12 mouse cellular contexts compared by ENCODE assay signal in the genomic region with DNA sequence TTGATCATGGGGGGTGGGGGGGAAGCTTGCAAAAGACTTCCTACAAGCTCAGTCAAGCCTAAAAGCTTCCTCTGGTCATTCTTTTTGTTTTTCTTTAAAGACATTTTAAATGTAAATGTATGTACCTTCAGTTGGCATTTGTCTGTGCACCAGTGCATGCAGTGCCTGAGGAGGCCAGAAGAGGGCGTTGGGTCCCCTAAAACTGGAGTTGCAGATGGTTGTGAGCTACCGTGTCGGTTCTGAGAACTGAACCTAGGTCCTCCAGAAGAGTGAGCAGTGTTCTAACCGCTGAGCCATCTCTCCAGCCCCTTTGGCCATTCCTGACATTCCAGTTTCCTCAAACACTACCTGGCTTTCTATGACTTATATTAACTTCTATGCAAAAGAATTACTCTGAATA. TPM values are rescaled to one million over a fixed set of nuclear protein-coding genes. Genes with fewer than 3 reads are reported as not detected.
DNase-seq lines count a peak whose midpoint lies in the region; ATAC-seq and TF ChIP-seq lines count a peak whose summit lies in the region.
"Had no signal": no experiment of that assay in that cellular context is flagged by ENCODE, and none has a peak within 500 bp of the region (broad histone marks: within the 10 kb centered on the region; RNA-seq: fewer than 3 reads in every experiment).

No protein-coding gene starts in this region.

- H3K36me3 ChIP-seq in forebrain, postnatal 0 days (ENCODE audit: insufficient read depth) = no peaks in the 10 kb centered on the region
- no peaks in the 10 kb centered on the region for H3K36me3 ChIP-seq in forebrain, embryonic 14.5 days (ENCODE audit: control insufficient read depth, insufficient read depth, low read length)
- H3K36me3 ChIP-seq in lung, embryonic 15.5 days = no peaks in the 10 kb centered on the region
- H3K36me3 ChIP-seq in MEL (ENCODE audit: control insufficient read depth in 1 of 2, insufficient read depth in 2 of 2, low read length in 2 of 2) = no peaks in the 10 kb centered on the region
- no peaks in the 10 kb centered on the region for H3K36me3 ChIP-seq in liver, postnatal 0 days (replicated peaks; ENCODE audit: insufficient read depth, low read length)
- H3K36me3 ChIP-seq: embryonic facial prominence, embryonic 13.5 days; limb, embryonic 15.5 days had no signal

- no peaks in the 10 kb centered on the region for H3K27me3 ChIP-seq in forebrain, postnatal 0 days (ENCODE audit: insufficient read depth, low read length)
- no peaks in the 10 kb centered on the region for H3K27me3 ChIP-seq in forebrain, embryonic 14.5 days (replicated peaks; ENCODE audit: control insufficient read depth, insufficient read depth, low read length)
- no peaks in the 10 kb centered on the region for H3K27me3 ChIP-seq in lung, embryonic 15.5 days
- peaks cover 10 to 13% of the 10 kb centered on the region in 2 experiments for H3K27me3 ChIP-seq in MEL (ENCODE audit: control insufficient read depth in 1 of 2, insufficient read depth in 2 of 2, low read length in 2 of 2)
- H3K27me3 ChIP-seq in liver, postnatal 0 days (ENCODE audit: insufficient read depth, low read length) = no peaks in the 10 kb centered on the region
- H3K27me3 ChIP-seq: embryonic facial prominence, embryonic 13.5 days; limb, embryonic 15.5 days had no signal

- 0 out of 2 replicates have a peak, but pooled peaks have one; percentile 18 for TF ChIP-seq CTCF in forebrain, postnatal 0 days (IDR thresholded peaks at IDR 0.05; ENCODE audit: low read depth)
- TF ChIP-seq CTCF in MEL (IDR thresholded peaks at IDR 0.05 in 2 of 3, conservative IDR thresholded peaks at IDR 0.05 in 1 of 3; ENCODE audit: control insufficient read depth in 1 of 3, insufficient read depth in 1 of 3, low read depth in 2 of 3, low read length in 3 of 3, poor library complexity in 1 of 3, severe bottlenecking in 1 of 3) = peak; percentile 50 to 59 (median 57)
- peak; percentile 55 for TF ChIP-seq CTCF in liver, postnatal 0 days (IDR thresholded peaks at IDR 0.05; ENCODE audit: low read depth)

- WGBS in forebrain, postnatal 0 days = 58% methylated on average over 4 of the region's 4 CpGs
- WGBS in forebrain, embryonic 14.5 days = 67% methylated on average over 4 of the region's 4 CpGs
- 57% methylated on average over 4 of the region's 4 CpGs for WGBS in lung, embryonic 15.5 days
- 63% methylated on average over 4 of the region's 4 CpGs for WGBS in liver, postnatal 0 days (ENCODE audit: insufficient replicate concordance)

- H3K27ac ChIP-seq in forebrain, postnatal 0 days (ENCODE audit: low read depth, low read length) = no peak overlapping the region
- no peak overlapping the region for H3K27ac ChIP-seq in forebrain, embryonic 14.5 days (ENCODE audit: low read depth, low read length)
- peak overlapping the region; percentile 75; the same call in 1 of the 2 replicates for H3K27ac ChIP-seq in lung, embryonic 15.5 days
- H3K27ac ChIP-seq in MEL (ENCODE audit: control insufficient read depth, low read depth, low read length) = no peak overlapping the region
- no peak overlapping the region for H3K27ac ChIP-seq in liver, postnatal 0 days (ENCODE audit: low read depth)
- H3K27ac ChIP-seq: embryonic facial prominence, embryonic 13.5 days; limb, embryonic 15.5 days had no signal

- H3K4me2 ChIP-seq in forebrain, postnatal 0 days (ENCODE audit: low read depth) = no peak overlapping the region
- H3K4me2 ChIP-seq in forebrain, embryonic 14.5 days (ENCODE audit: low read length) = no peak overlapping the region
- no peak overlapping the region for H3K4me2 ChIP-seq in lung, embryonic 15.5 days
- H3K4me2 ChIP-seq in liver, postnatal 0 days (ENCODE audit: low read depth, low read length) = no peak overlapping the region
- H3K4me2 ChIP-seq: embryonic facial prominence, embryonic 13.5 days; limb, embryonic 15.5 days had no signal

- H3K9me3 ChIP-seq in forebrain, postnatal 0 days (ENCODE audit: low read length) = no peaks in the 10 kb centered on the region
- H3K9me3 ChIP-seq in forebrain, embryonic 14.5 days (replicated peaks; ENCODE audit: control insufficient read depth, low read length) = no peaks in the 10 kb centered on the region
- no peaks in the 10 kb centered on the region for H3K9me3 ChIP-seq in lung, embryonic 15.5 days
- H3K9me3 ChIP-seq in MEL (replicated peaks; ENCODE audit: insufficient read depth, low read length) = no peaks in the 10 kb centered on the region
- no peaks in the 10 kb centered on the region; the same call in 1 of the 2 replicates for H3K9me3 ChIP-seq in liver, postnatal 0 days (ENCODE audit: low read length)
- H3K9me3 ChIP-seq: embryonic facial prominence, embryonic 13.5 days; limb, embryonic 15.5 days had no signal

- no peak for ATAC-seq in forebrain, postnatal 0 days
- no peak for ATAC-seq in forebrain, embryonic 14.5 days
- no peak for ATAC-seq in lung, embryonic 15.5 days (ENCODE audit: borderline replicate concordance, extremely low read depth, low FRiP score, low TSS enrichment)
- no peak for ATAC-seq in liver, postnatal 0 days
- ATAC-seq: midbrain, embryonic 16.5 days had no signal

- intact Hi-C loops in left cerebral cortex, postnatal 4 days (cut with DNase I) = loop anchor here (5.0 kb wide), 1 partner anchor 33 kb away; no protein-coding TSS in a partner anchor

- H3K4me3 ChIP-seq in forebrain, postnatal 0 days (ENCODE audit: low read depth, low read length) = no peak overlapping the region
- no peak overlapping the region for H3K4me3 ChIP-seq in forebrain, embryonic 14.5 days (ENCODE audit: low read depth, low read length)
- no peak overlapping the region for H3K4me3 ChIP-seq in lung, embryonic 15.5 days
- no peak overlapping the region for H3K4me3 ChIP-seq in MEL (ENCODE audit: control insufficient read depth in 1 of 2, insufficient read depth in 1 of 2, low read depth in 2 of 2, low read length in 2 of 2)
- H3K4me3 ChIP-seq in liver, postnatal 0 days (ENCODE audit: low read depth, low read length) = no peak overlapping the region
- H3K4me3 ChIP-seq: embryonic facial prominence, embryonic 13.5 days; limb, embryonic 15.5 days had no signal

- H3K4me1 ChIP-seq in forebrain, postnatal 0 days (ENCODE audit: insufficient read depth) = 0 out of 2 replicates have a peak, but pooled peaks cover 3% of the 10 kb centered on the region
- H3K4me1 ChIP-seq in forebrain, embryonic 14.5 days (ENCODE audit: control insufficient read depth, insufficient read depth, low read length) = peaks cover 7% of the 10 kb centered on the region; the same call in 1 of the 2 replicates
- H3K4me1 ChIP-seq in lung, embryonic 15.5 days = peaks cover 24% of the 10 kb centered on the region
- H3K4me1 ChIP-seq in MEL (ENCODE audit: control insufficient read depth in 1 of 2, insufficient read depth in 2 of 2, low read length in 2 of 2) = peaks cover 0 to 5% of the 10 kb centered on the region in 2 experiments; a peak in 2 of 4 replicates
- H3K4me1 ChIP-seq in liver, postnatal 0 days (ENCODE audit: insufficient read depth) = no peaks in the 10 kb centered on the region
- H3K4me1 ChIP-seq: embryonic facial prominence, embryonic 13.5 days had no signal

- no peak overlapping the region for H3K9ac ChIP-seq in forebrain, postnatal 0 days
- no peak overlapping the region for H3K9ac ChIP-seq in forebrain, embryonic 14.5 days (ENCODE audit: low read length)
- no peak overlapping the region for H3K9ac ChIP-seq in lung, embryonic 15.5 days
- H3K9ac ChIP-seq in MEL (ENCODE audit: control insufficient read depth, low read depth, low read length, poor library complexity, severe bottlenecking) = no peak overlapping the region
- H3K9ac ChIP-seq in liver, postnatal 0 days (replicated peaks) = no peak overlapping the region
- H3K9ac ChIP-seq: embryonic facial prominence, embryonic 13.5 days; limb, embryonic 15.5 days had no signal

- no peak for TF ChIP-seq EP300 in MEL (IDR thresholded peaks at IDR 0.05; ENCODE audit: low read depth in 1 of 2, low read length in 2 of 2)
- no peak for TF ChIP-seq EP300 in liver, postnatal 0 days (IDR thresholded peaks at IDR 0.05; ENCODE audit: low read depth)

- H3K79me2 ChIP-seq in MEL (ENCODE audit: control insufficient read depth, insufficient read depth, low read length, poor library complexity) = no peaks in the 10 kb centered on the region

- no peak for DNase-seq in forebrain, postnatal 0 days
- no peak for DNase-seq in forebrain, embryonic 14.5 days (ENCODE audit: low spot score)
- DNase-seq in lung, postnatal 4 days = no peak
- peak; percentile 51 for DNase-seq in MEL (ENCODE audit: low read depth, low spot score)
- DNase-seq in liver, postnatal 0 days = peak; percentile 36
- no peak for DNase-seq in frontal cortex, postnatal 10 days (ENCODE audit: low spot score in 2 of 2)
- no peak for DNase-seq in left cerebral cortex, postnatal 4 days
- DNase-seq: gastrocnemius, postnatal 14 days had no signal

- peak; percentile 39 for TF ChIP-seq RAD21 in MEL (IDR thresholded peaks at IDR 0.05; ENCODE audit: low read depth, low read length)

- TF ChIP-seq POLR2A in MEL (IDR thresholded peaks at IDR 0.05; ENCODE audit: control insufficient read depth in 1 of 2, insufficient read depth in 1 of 2, low read depth in 1 of 2, low read length in 2 of 2, poor library complexity in 1 of 2) = no peak

RNA-seq across cellular contexts. Expression of a gene that starts 20.1 kb away (rescaled TPM):
- total RNA-seq in forebrain, postnatal 0 days (2014; rRNA removed) = 94.3 and 109 TPM in 2 replicates
- 73.2 and 78.7 TPM in 2 replicates for polyA plus RNA-seq in forebrain, postnatal 0 days (2015; fragmentation: Nextera tagmentation; extraction: Ambion mirVana)
- polyA plus RNA-seq in forebrain, embryonic 14.5 days (2014; fragmentation: Nextera tagmentation; extraction: Ambion mirVana) = 74.5 and 91.0 TPM in 2 replicates
- polyA plus RNA-seq in lung, embryonic 15.5 days (2015; fragmentation: Nextera tagmentation; extraction: Ambion mirVana) = 83.5 and 86.1 TPM in 2 replicates
- total RNA-seq in MEL (2012; rRNA removed) = 151 and 189 TPM in 2 replicates
- 100 to 1,000 TPM in 1 of 2 experiments, 10 to 100 TPM in 1; 76.5 to 145 TPM for polyA plus RNA-seq in MEL (2012; ENCODE audit: insufficient read depth in 1 of 2, insufficient read length in 2 of 2, low read depth in 1 of 2, low replicate concordance in 2 of 2, missing spikeins in 1 of 2)
- 32.4 and 32.5 TPM in 2 replicates for polyA plus RNA-seq in liver, postnatal 0 days (2015; fragmentation: Nextera tagmentation; extraction: Ambion mirVana)
- total RNA-seq in left cerebral cortex, postnatal 4 days (2021) = 100 to 1,000 TPM; 113 to 115 TPM

RNA-seq across cellular contexts. Expression of a gene that starts 26.4 kb away (rescaled TPM):
- 0.24 and 1.2 TPM in 2 replicates for total RNA-seq in forebrain, postnatal 0 days (2014; rRNA removed)
- polyA plus RNA-seq in forebrain, postnatal 0 days (2015; fragmentation: Nextera tagmentation; extraction: Ambion mirVana) = 0.50 and 0.68 TPM in 2 replicates
- 1.8 and 2.1 TPM in 2 replicates for polyA plus RNA-seq in forebrain, embryonic 14.5 days (2014; fragmentation: Nextera tagmentation; extraction: Ambion mirVana)
- 10.1 and 14.0 TPM in 2 replicates for polyA plus RNA-seq in lung, embryonic 15.5 days (2015; fragmentation: Nextera tagmentation; extraction: Ambion mirVana)
- 0.23 and 0.36 TPM in 2 replicates for total RNA-seq in MEL (2012; rRNA removed)
- polyA plus RNA-seq in MEL (2012; ENCODE audit: insufficient read depth in 1 of 2, insufficient read length in 2 of 2, low read depth in 1 of 2, low replicate concordance in 2 of 2, missing spikeins in 1 of 2) = under 1 TPM in 1 of 2 experiments, not detected in 1; 0.35 TPM
- polyA plus RNA-seq in liver, postnatal 0 days (2015; fragmentation: Nextera tagmentation; extraction: Ambion mirVana) = 311 and 329 TPM in 2 replicates
- total RNA-seq in left cerebral cortex, postnatal 4 days (2021) = 1 to 10 TPM in 1 of 2 experiments, under 1 TPM in 1; 0.87 to 1.9 TPM

RNA-seq across cellular contexts. Expression of a gene that starts 43.2 kb away (rescaled TPM):
- 162 and 167 TPM in 2 replicates for total RNA-seq in forebrain, postnatal 0 days (2014; rRNA removed)
- 24.3 and 26.2 TPM in 2 replicates for polyA plus RNA-seq in forebrain, postnatal 0 days (2015; fragmentation: Nextera tagmentation; extraction: Ambion mirVana)
- polyA plus RNA-seq in forebrain, embryonic 14.5 days (2014; fragmentation: Nextera tagmentation; extraction: Ambion mirVana) = 25.2 and 28.7 TPM in 2 replicates
- 13.3 and 13.6 TPM in 2 replicates for polyA plus RNA-seq in lung, embryonic 15.5 days (2015; fragmentation: Nextera tagmentation; extraction: Ambion mirVana)
- total RNA-seq in MEL (2012; rRNA removed) = 40.5 and 46.7 TPM in 2 replicates
- 10 to 100 TPM; 39.4 to 53.0 TPM for polyA plus RNA-seq in MEL (2012; ENCODE audit: insufficient read depth in 1 of 2, insufficient read length in 2 of 2, low read depth in 1 of 2, low replicate concordance in 2 of 2, missing spikeins in 1 of 2)
- 4.5 and 4.6 TPM in 2 replicates for polyA plus RNA-seq in liver, postnatal 0 days (2015; fragmentation: Nextera tagmentation; extraction: Ambion mirVana)
- 100 to 1,000 TPM; 183 to 189 TPM for total RNA-seq in left cerebral cortex, postnatal 4 days (2021)

RNA-seq across cellular contexts. Expression of a gene that starts 53.6 kb away (rescaled TPM):
- total RNA-seq in forebrain, postnatal 0 days (2014; rRNA removed) = 306 and 418 TPM in 2 replicates
- polyA plus RNA-seq in forebrain, postnatal 0 days (2015; fragmentation: Nextera tagmentation; extraction: Ambion mirVana) = 118 and 121 TPM in 2 replicates
- polyA plus RNA-seq in forebrain, embryonic 14.5 days (2014; fragmentation: Nextera tagmentation; extraction: Ambion mirVana) = 115 and 125 TPM in 2 replicates
- polyA plus RNA-seq in lung, embryonic 15.5 days (2015; fragmentation: Nextera tagmentation; extraction: Ambion mirVana) = 1.6 and 2.0 TPM in 2 replicates
- total RNA-seq in MEL (2012; rRNA removed) = 0.39 and 0.42 TPM in 2 replicates
- 1 to 10 TPM in 1 of 2 experiments, not detected in 1; 2.1 TPM for polyA plus RNA-seq in MEL (2012; ENCODE audit: insufficient read depth in 1 of 2, insufficient read length in 2 of 2, low read depth in 1 of 2, low replicate concordance in 2 of 2, missing spikeins in 1 of 2)
- polyA plus RNA-seq in liver, postnatal 0 days (2015; fragmentation: Nextera tagmentation; extraction: Ambion mirVana) = 1.8 and 2.4 TPM in 2 replicates
- total RNA-seq in left cerebral cortex, postnatal 4 days (2021) = 100 to 1,000 TPM; 261 to 262 TPM

RNA-seq across cellular contexts. Expression of a gene that starts 54.9 kb away (rescaled TPM):
- 72.5 and 77.4 TPM in 2 replicates for total RNA-seq in forebrain, postnatal 0 days (2014; rRNA removed)
- 63.0 and 67.0 TPM in 2 replicates for polyA plus RNA-seq in forebrain, postnatal 0 days (2015; fragmentation: Nextera tagmentation; extraction: Ambion mirVana)
- 74.4 and 75.3 TPM in 2 replicates for polyA plus RNA-seq in forebrain, embryonic 14.5 days (2014; fragmentation: Nextera tagmentation; extraction: Ambion mirVana)
- polyA plus RNA-seq in lung, embryonic 15.5 days (2015; fragmentation: Nextera tagmentation; extraction: Ambion mirVana) = 48.7 and 51.4 TPM in 2 replicates
- 27.0 and 29.3 TPM in 2 replicates for total RNA-seq in MEL (2012; rRNA removed)
- polyA plus RNA-seq in MEL (2012; ENCODE audit: insufficient read depth in 1 of 2, insufficient read length in 2 of 2, low read depth in 1 of 2, low replicate concordance in 2 of 2, missing spikeins in 1 of 2) = 10 to 100 TPM in 1 of 2 experiments, not detected in 1; 40.5 TPM
- polyA plus RNA-seq in liver, postnatal 0 days (2015; fragmentation: Nextera tagmentation; extraction: Ambion mirVana) = 19.4 and 20.8 TPM in 2 replicates
- total RNA-seq in left cerebral cortex, postnatal 4 days (2021) = 10 to 100 TPM; 53.6 to 56.1 TPM

Comparison
In these comparisons a context has a peak if more than half of its experiments do, and no peak if none do; other contexts are left out.
1. DNase-seq: peak in MEL (single experiment) and liver, postnatal 0 days (single experiment); none in forebrain, postnatal 0 days (single experiment), forebrain, embryonic 14.5 days (single experiment), lung, postnatal 4 days (0 of 2), frontal cortex, postnatal 10 days (0 of 2) and left cerebral cortex, postnatal 4 days (single experiment).
2. RNA of a gene that starts 26.4 kb away (polyA plus RNA-seq): 311 to 329 TPM in liver, postnatal 0 days; 10.1 to 14.0 TPM in lung, embryonic 15.5 days, 1.8 to 2.1 TPM in forebrain, embryonic 14.5 days, 0.50 to 0.68 TPM in forebrain, postnatal 0 days and 0.35 TPM in MEL; every median in the first group is over 10 times any median in the second.
3. Peak in every context shown above with its lines, with median percentiles within 50 percentile points of each other: CTCF ChIP-seq.